Mouse (Mus musculus) liver, postnatal 0 days (tissue): ENCODE data around the gene Cd81.

ENCODE experiments used
- CTCF ChIP-seq: sonication (generic); IDR thresholded peaks from 2 replicates; pipeline ENCODE4 v1.5.1; 2016; ENCODE audit warnings: antibody characterized with exemption, low read depth
- EP300 ChIP-seq: IDR thresholded peaks from 2 replicates; pipeline ENCODE4 v1.6.1; 2016; ENCODE audit warnings: antibody characterized with exemption, low read depth, mild to moderate bottlenecking

DNA sequence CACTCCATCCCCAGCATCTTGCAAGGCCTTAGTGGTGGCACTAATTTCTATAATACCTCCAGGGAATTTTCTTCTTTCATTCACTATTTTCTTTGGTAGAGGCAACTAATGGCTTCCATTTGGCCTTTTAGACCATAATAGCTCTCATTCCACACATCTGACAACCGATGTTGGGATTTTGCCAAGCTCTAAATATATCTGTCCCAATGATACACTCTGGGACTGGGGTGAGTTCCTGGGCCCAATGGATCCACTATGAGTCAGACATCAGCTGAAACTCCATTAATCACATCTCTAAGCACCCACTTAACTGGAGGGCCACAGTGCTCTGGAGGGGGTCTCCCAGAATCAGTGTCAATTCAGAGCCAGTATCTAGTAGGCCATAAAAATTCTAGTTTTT lies 20.7 kb upstream of the Cd81 start:
- TF ChIP-seq CTCF (no peak), EP300 (no peak)
